Mouse (Mus musculus): ENCODE results near the gene Chrm5.

GRCm38 (mm10) chr2:112469542-112469941 is 11.0 kb downstream of the Chrm5 start:
- no peak for TF ChIP-seq SRF (IDR thresholded peaks at IDR 0.05; ENCODE audit: control insufficient read depth, insufficient read length, low read depth)
- no peak for TF ChIP-seq TCF12 (IDR thresholded peaks at IDR 0.05; ENCODE audit: insufficient read depth, poor library complexity, severe bottlenecking)
- no peak for TF ChIP-seq MYOG (IDR thresholded peaks at IDR 0.05; ENCODE audit: control insufficient read depth in 1 of 3, insufficient read depth in 1 of 3, insufficient read length in 2 of 3, low read depth in 2 of 3)

Data from myocyte (in vitro differentiated cells).